Mouse (Mus musculus): ENCODE measurements around the gene Mblac2. TPM values are rescaled to one million over a fixed set of nuclear protein-coding genes. Genes with fewer than 3 reads are reported as not detected.
"Not testable (repeated sequence)": the region's sequence is repeated elsewhere in the genome, so short reads cannot be mapped to it uniquely, and the experiment has no call there.

Mblac2 gene
- polyA plus RNA-seq, 1 experiment from 2014 or later, result 7.9 TPM

DNA sequence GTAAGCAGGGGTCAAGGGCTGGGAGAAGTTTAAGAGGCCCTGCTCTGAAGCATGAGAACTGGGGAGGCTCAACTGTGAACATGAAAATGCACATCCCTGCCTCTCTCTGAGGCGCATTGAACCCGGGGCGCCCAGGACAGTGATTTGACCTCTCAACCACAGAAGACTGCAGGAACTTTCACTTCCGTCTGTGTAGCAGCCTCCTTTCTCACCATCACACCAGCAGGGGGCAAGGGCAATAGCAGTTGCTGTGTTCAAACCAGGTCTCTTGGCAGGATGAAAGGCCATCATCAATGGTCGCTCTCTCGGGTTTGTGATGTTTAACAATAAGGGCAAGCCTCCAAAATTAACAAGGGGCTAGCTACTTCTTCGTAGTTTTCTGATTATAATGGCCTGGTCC, 8.0 kb upstream of the Mblac2 start:
- 79% methylated on average over 7 of the region's 7 CpGs for WGBS
- H3K27me3 ChIP-seq, result no peaks in the 10 kb centered on the region
- no peaks in the 10 kb centered on the region for H3K9me3 ChIP-seq
- H3K4me3 ChIP-seq, result no peak overlapping the region
- ATAC-seq (ENCODE audit: insufficient number of reproducible peaks, insufficient read depth, low FRiP score, low TSS enrichment), result no peak
- H3K36me3 ChIP-seq, result no peaks in the 10 kb centered on the region
- H3K4me1 ChIP-seq, result no peaks in the 10 kb centered on the region; the same call in 1 of the 2 replicates
- H3K27ac ChIP-seq, result no peak overlapping the region
- no peak overlapping the region for H3K9ac ChIP-seq
- H3K4me2 ChIP-seq (replicated peaks), result no peak overlapping the region

DNA sequence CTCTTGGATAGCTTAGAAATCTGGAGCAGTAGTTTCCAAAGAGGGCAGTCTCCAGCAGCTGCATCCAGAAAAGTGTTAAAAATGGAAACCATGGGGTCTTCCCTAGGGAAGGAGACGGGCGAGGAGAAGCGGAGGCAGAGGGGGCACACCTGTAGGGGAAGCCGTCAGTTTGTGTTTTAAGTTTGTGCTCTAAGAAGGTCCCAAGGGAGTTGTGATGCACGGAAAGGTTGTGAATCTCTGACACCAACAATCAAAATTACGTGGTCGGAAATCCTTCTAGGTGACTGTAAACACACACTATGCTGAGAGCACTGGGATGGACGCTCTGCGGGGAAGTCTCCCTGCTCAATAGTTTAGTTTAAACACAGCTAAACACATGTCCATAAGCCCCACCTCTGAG, 7.5 kb upstream of the Mblac2 start:
- 80% methylated on average over 9 of the region's 9 CpGs for WGBS
- no peaks in the 10 kb centered on the region; the same call in 1 of the 2 replicates for H3K4me1 ChIP-seq
- no peak overlapping the region for H3K4me2 ChIP-seq (replicated peaks)
- no peak overlapping the region for H3K27ac ChIP-seq
- H3K9me3 ChIP-seq, result no peaks in the 10 kb centered on the region
- no peak overlapping the region for H3K4me3 ChIP-seq
- H3K9ac ChIP-seq, result no peak overlapping the region
- no peaks in the 10 kb centered on the region for H3K27me3 ChIP-seq
- no peak for ATAC-seq (ENCODE audit: insufficient number of reproducible peaks, insufficient read depth, low FRiP score, low TSS enrichment)
- H3K36me3 ChIP-seq, result no peaks in the 10 kb centered on the region

- Histone ChIP-seq H3K27ac (no peak overlapping the region), H3K4me2 (replicated peaks) (no peak overlapping the region), H3K9me3 (no peaks in the 10 kb centered on the region), H3K4me3 (no peak overlapping the region), H3K9ac (no peak overlapping the region), H3K27me3 (no peaks in the 10 kb centered on the region), H3K36me3 (no peaks in the 10 kb centered on the region), H3K4me1 (no peaks in the 10 kb centered on the region; the same call in 1 of the 2 replicates)
- no peak for ATAC-seq (ENCODE audit: insufficient number of reproducible peaks, insufficient read depth, low FRiP score, low TSS enrichment)
- 94% methylated on average over 5 of the region's 5 CpGs for WGBS
Observed at GRCm38 (mm10) chr13:81706311-81706710, 4.8 kb upstream of the Mblac2 start.

GRCm38 (mm10) chr13:81709805-81710204, 1.3 kb upstream of the Mblac2 start:
- no peaks in the 10 kb centered on the region for H3K9me3 ChIP-seq
- H3K27ac ChIP-seq, result no peak overlapping the region
- ATAC-seq (ENCODE audit: insufficient number of reproducible peaks, insufficient read depth, low FRiP score, low TSS enrichment), result no peak
- H3K4me1 ChIP-seq, result no peaks in the 10 kb centered on the region
- peaks cover 2% of the 10 kb centered on the region; the same call in 1 of the 2 replicates for H3K27me3 ChIP-seq
- H3K4me3 ChIP-seq, result peak overlapping the region; percentile 81
- 32% methylated on average over 4 of the region's 4 CpGs for WGBS
- H3K4me2 ChIP-seq (replicated peaks), result peak overlapping the region; percentile 100
- H3K9ac ChIP-seq, result peak overlapping the region; percentile 67; the same call in 1 of the 2 replicates
- H3K36me3 ChIP-seq, result no peaks in the 10 kb centered on the region

- no peaks in the 10 kb centered on the region for H3K4me1 ChIP-seq
- H3K27ac ChIP-seq, result no peak overlapping the region
- H3K4me3 ChIP-seq, result peak overlapping the region; percentile 81
- peaks cover 2% of the 10 kb centered on the region; the same call in 1 of the 2 replicates for H3K27me3 ChIP-seq
- 0% methylated on average over 7 of the region's 7 CpGs for WGBS
- ATAC-seq (ENCODE audit: insufficient number of reproducible peaks, insufficient read depth, low FRiP score, low TSS enrichment), result no peak
- no peaks in the 10 kb centered on the region for H3K9me3 ChIP-seq
- no peaks in the 10 kb centered on the region for H3K36me3 ChIP-seq
- H3K9ac ChIP-seq, result peak overlapping the region; percentile 67
- H3K4me2 ChIP-seq (replicated peaks), result peak overlapping the region; percentile 100
Observed at GRCm38 (mm10) chr13:81710266-81710665, 875 bp upstream of the Mblac2 start.

DNA sequence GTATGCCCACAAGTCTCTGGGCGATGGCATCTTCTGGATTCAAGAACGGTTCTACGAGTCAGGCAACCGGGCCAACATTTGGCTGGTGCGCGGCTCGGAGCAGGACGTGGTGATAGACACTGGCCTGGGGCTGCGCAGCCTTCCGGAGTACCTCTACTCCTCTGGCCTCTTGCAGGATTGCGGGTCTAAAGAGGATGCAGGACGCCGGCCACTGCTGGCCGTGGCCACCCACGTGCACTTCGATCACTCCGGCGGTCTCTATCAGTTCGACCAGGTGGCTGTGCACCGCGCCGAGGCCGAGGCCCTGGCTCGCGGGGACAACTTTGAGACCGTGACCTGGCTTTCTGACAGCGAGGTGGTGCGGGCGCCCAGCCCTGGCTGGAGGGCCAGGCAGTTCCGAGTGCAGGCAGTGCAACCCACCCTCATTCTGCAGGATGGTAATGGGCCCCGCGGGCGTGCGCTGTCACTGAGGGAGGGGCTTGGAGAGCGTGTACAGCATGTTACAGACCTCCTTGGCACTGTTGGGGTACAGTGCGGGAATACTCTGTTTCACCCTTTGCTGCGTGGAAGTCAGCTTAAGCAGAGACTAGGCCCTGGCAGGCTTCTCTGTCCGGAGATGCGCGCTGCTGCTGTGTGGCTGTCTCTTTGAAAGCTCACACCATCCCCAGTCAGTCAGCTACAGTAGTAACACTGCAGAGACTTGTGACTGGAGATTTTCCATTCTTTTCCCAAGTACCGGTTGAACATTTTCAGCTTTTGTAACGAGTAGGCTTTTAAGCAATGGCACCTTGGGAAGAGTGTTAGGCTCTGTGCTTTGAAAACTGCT, 618 bp downstream of the Mblac2 start:
- Histone ChIP-seq H3K36me3 (no peaks in the 10 kb centered on the region), H3K4me1 (no peaks in the 10 kb centered on the region), H3K27ac (peak overlapping the region; percentile 86), H3K9me3 (no peaks in the 10 kb centered on the region), H3K27me3 (peaks cover 2% of the 10 kb centered on the region; the same call in 1 of the 2 replicates), H3K4me3 (peak overlapping the region; percentile 81), H3K4me2 (replicated peaks) (peak overlapping the region; percentile 100), H3K9ac (peak overlapping the region; percentile 67)
- ATAC-seq (ENCODE audit: insufficient number of reproducible peaks, insufficient read depth, low FRiP score, low TSS enrichment), result peak; percentile 59
- under 1% methylated on average over 42 of the region's 42 CpGs for WGBS

DNA sequence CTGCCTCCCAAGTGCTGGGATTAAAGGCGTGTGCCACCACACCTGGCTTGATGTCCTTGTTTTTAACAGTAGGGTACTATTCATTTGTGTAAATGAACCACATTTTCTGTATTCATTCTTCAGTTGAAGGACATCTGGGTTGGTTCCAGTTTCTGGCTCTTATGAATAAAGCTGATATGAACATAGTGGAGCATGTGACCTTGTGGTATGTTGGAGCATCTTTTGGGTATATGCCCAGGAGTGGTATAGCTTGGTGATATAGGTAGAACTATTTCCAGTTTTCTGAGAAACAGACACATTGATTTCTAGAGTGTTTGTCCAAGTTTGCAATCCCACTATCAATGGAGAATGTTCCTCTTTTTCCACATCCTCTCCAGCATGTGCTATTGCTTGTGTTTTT, 2.8 kb downstream of the Mblac2 start:
- H3K27me3 ChIP-seq, result peaks cover 2% of the 10 kb centered on the region; the same call in 1 of the 2 replicates
- H3K27ac ChIP-seq, result no peak overlapping the region
- H3K4me1 ChIP-seq, result no peaks in the 10 kb centered on the region
- H3K36me3 ChIP-seq, result no peaks in the 10 kb centered on the region
- H3K9me3 ChIP-seq, result no peaks in the 10 kb centered on the region
- 90% methylated on average over 1 of the region's 1 CpGs for WGBS
- no peak overlapping the region for H3K9ac ChIP-seq
- H3K4me2 ChIP-seq (replicated peaks), result no peak overlapping the region
- H3K4me3 ChIP-seq, result no peak overlapping the region
- ATAC-seq (ENCODE audit: insufficient number of reproducible peaks, insufficient read depth, low FRiP score, low TSS enrichment), result no peak

DNA sequence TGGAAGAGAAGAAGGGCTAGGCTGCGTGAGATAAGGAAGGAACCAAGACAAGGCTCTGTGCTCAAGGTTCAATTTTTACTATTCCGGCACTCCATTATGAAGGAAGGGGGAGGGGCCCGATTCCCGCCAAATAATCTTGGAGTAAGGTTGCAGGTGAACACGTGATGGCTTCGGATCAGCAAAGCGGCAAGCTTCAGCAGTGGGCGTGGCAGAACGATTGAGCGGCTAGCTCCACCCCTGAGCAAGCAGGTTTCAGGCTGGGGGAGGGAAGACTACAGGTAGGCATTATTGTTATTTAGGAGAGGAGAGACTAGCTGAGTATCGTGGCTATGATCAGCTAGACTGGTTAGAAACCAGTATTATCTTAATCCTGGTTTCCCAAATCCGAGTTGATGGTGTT, 17.0 kb downstream of the Mblac2 start:
- H3K9me3 ChIP-seq; H3K4me3 ChIP-seq; ATAC-seq (ENCODE audit: insufficient number of reproducible peaks, insufficient read depth, low FRiP score, low TSS enrichment); H3K4me2 ChIP-seq (replicated peaks); H3K27me3 ChIP-seq; H3K27ac ChIP-seq; H3K36me3 ChIP-seq; H3K9ac ChIP-seq; H3K4me1 ChIP-seq: not testable (repeated sequence)
- 54% methylated on average over 12 of the region's 12 CpGs for WGBS

- no peak overlapping the region for H3K4me3 ChIP-seq
- H3K27ac ChIP-seq, result no peak overlapping the region
- H3K4me1 ChIP-seq, result no peaks in the 10 kb centered on the region
- WGBS, result 66% methylated on average over 4 of the region's 4 CpGs
- ATAC-seq (ENCODE audit: insufficient number of reproducible peaks, insufficient read depth, low FRiP score, low TSS enrichment), result no peak
- no peak overlapping the region for H3K4me2 ChIP-seq (replicated peaks)
- no peaks in the 10 kb centered on the region for H3K9me3 ChIP-seq
- no peaks in the 10 kb centered on the region for H3K36me3 ChIP-seq
- no peaks in the 10 kb centered on the region for H3K27me3 ChIP-seq
- H3K9ac ChIP-seq, result no peak overlapping the region
Observed at GRCm38 (mm10) chr13:81729102-81729501, 18.0 kb downstream of the Mblac2 start.

DNA sequence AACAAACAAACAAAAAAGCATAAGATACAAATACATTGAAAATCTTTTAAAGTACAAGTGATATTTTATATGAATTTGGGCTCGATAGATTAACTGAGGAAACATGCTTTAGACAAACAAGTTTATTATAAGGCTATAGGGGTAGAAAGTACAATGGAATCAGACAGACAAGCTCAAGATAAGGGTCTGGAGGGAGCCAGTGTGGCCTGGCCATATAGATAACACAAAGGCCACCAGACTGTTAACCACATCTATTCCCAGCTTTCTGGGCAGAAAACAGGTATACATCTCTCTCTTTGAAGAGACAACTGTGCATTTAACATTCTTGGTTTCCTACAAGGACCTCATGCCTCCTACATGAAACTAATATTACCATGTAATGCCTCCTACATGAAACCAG, 19.2 kb downstream of the Mblac2 start:
- Histone ChIP-seq H3K27ac (no peak overlapping the region), H3K27me3 (no peaks in the 10 kb centered on the region), H3K9ac (no peak overlapping the region), H3K36me3 (no peaks in the 10 kb centered on the region), H3K4me2 (replicated peaks) (no peak overlapping the region), H3K4me3 (no peak overlapping the region), H3K9me3 (no peaks in the 10 kb centered on the region), H3K4me1 (no peaks in the 10 kb centered on the region)
- no peak for ATAC-seq (ENCODE audit: insufficient number of reproducible peaks, insufficient read depth, low FRiP score, low TSS enrichment)
- 92% methylated on average over 1 of the region's 1 CpGs for WGBS

- Histone ChIP-seq H3K4me1 (no peaks in the 10 kb centered on the region), H3K27me3 (no peaks in the 10 kb centered on the region), H3K36me3 (no peaks in the 10 kb centered on the region), H3K9ac (no peak overlapping the region), H3K9me3 (no peaks in the 10 kb centered on the region), H3K27ac (no peak overlapping the region), H3K4me3 (no peak overlapping the region), H3K4me2 (replicated peaks) (no peak overlapping the region)
- 88% methylated on average over 5 of the region's 5 CpGs for WGBS
- no peak for ATAC-seq (ENCODE audit: insufficient number of reproducible peaks, insufficient read depth, low FRiP score, low TSS enrichment)
Observed at GRCm38 (mm10) chr13:81736606-81737005, 25.5 kb downstream of the Mblac2 start.

DNA sequence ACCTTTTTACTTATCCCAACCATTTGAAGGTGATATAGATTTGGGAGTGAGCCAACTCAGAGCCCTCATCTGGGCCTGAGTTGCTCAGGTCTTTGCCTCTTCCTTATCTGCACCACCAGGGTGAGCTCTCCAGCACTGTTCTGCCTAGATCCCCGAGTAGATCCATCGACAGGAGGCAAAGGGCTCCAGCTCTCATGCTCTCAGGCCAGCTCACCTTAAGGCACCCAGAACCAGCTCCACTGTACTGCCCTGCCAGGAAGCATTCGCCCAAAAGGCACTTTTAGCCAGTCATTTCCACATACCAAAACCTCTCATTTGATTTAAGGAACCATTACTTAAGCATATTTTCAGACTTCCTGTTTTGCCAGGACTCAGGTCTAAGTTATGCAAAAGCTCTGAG, 29.8 kb downstream of the Mblac2 start:
- WGBS, result 55% methylated on average over 3 of the region's 3 CpGs
- H3K27me3 ChIP-seq, result no peaks in the 10 kb centered on the region
- H3K27ac ChIP-seq, result no peak overlapping the region
- no peaks in the 10 kb centered on the region for H3K9me3 ChIP-seq
- H3K4me2 ChIP-seq (replicated peaks), result no peak overlapping the region
- no peak for ATAC-seq (ENCODE audit: insufficient number of reproducible peaks, insufficient read depth, low FRiP score, low TSS enrichment)
- no peaks in the 10 kb centered on the region for H3K4me1 ChIP-seq
- H3K36me3 ChIP-seq, result no peaks in the 10 kb centered on the region
- H3K4me3 ChIP-seq, result no peak overlapping the region
- no peak overlapping the region for H3K9ac ChIP-seq

Measured in embryonic facial prominence, embryonic 12.5 days (tissue).